In genomic region chr6:22538254-22538653, GRCm38 (mm10) we compare ENCODE assay signal across 16 mouse cellular contexts.
"Had no signal": no experiment of that assay in that cellular context is flagged by ENCODE, and none has a peak within 500 bp of the region (broad histone marks: within the 10 kb centered on the region; RNA-seq: fewer than 3 reads in every experiment).

No protein-coding gene starts in this region.

- H3K4me1 ChIP-seq: lung, embryonic 15.5 days; megakaryocyte, embryonic 14.5 days; midbrain, embryonic 13.5 days; midbrain, embryonic 15.5 days; neural tube, embryonic 12.5 days; stomach, embryonic 15.5 days had no signal

- H3K9ac ChIP-seq: liver, embryonic 14.5 days; lung, embryonic 15.5 days; midbrain, embryonic 13.5 days; midbrain, embryonic 15.5 days; neural tube, embryonic 12.5 days; stomach, embryonic 15.5 days had no signal

- H3K4me3 ChIP-seq: lung, embryonic 15.5 days; megakaryocyte, embryonic 14.5 days; midbrain, embryonic 13.5 days; midbrain, embryonic 15.5 days; neural tube, embryonic 12.5 days; stomach, embryonic 15.5 days had no signal

- H3K4me2 ChIP-seq: lung, embryonic 15.5 days; midbrain, embryonic 11.5 days; midbrain, embryonic 13.5 days; midbrain, embryonic 15.5 days; neural tube, embryonic 12.5 days; stomach, embryonic 15.5 days had no signal

- H3K36me3 ChIP-seq: lung, embryonic 15.5 days; midbrain, embryonic 13.5 days; midbrain, embryonic 15.5 days; neural tube, embryonic 12.5 days; stomach, embryonic 15.5 days had no signal

- H3K9me3 ChIP-seq: lung, embryonic 15.5 days; megakaryocyte, embryonic 14.5 days; midbrain, embryonic 13.5 days; midbrain, embryonic 15.5 days; neural tube, embryonic 12.5 days; stomach, embryonic 15.5 days had no signal

- ATAC-seq: midbrain, embryonic 13.5 days; midbrain, embryonic 15.5 days had no signal

- H3K27ac ChIP-seq: liver, embryonic 14.5 days; lung, embryonic 15.5 days; macrophage; midbrain, embryonic 13.5 days; midbrain, embryonic 15.5 days; neural tube, embryonic 12.5 days; stomach, embryonic 15.5 days; stomach, postnatal 0 days had no signal

- DNase-seq: lung, adult 2 months; lung, postnatal 14 days; right cerebral cortex, postnatal 14 days; thymus, adult 2 months; thymus, postnatal 25 days; thymus, postnatal 4 days had no signal

- H3K27me3 ChIP-seq: lung, embryonic 15.5 days; megakaryocyte, embryonic 14.5 days; midbrain, embryonic 13.5 days; midbrain, embryonic 15.5 days; neural tube, embryonic 12.5 days; stomach, embryonic 15.5 days had no signal
